Mouse (Mus musculus) CH12.LX (cell line): Measurements from ENCODE around the gene Atp6v1fnb.
A peak's percentile ranks its signal among the peaks of the same experiment; 100 is the strongest.

ENCODE experiments used
- BHLHE40 ChIP-seq: IDR thresholded peaks from 2 replicates; pipeline ENCODE4 v1.6.1; 2011; ENCODE audit warnings: mild to moderate bottlenecking, low read depth, low read length, improper control_type of control experiment
- EP300 ChIP-seq: IDR thresholded peaks from 2 replicates; pipeline ENCODE4 v1.6.1; 2011; ENCODE audit warnings: low read length, improper control_type of control experiment
- ETS1 ChIP-seq: conservative IDR thresholded peaks from 2 replicates; pipeline ENCODE4 v1.6.1; 2012; ENCODE audit warnings: low read depth, mild to moderate bottlenecking, inconsistent platforms, low read length, improper control_type of control experiment, moderate library complexity
- MEF2A ChIP-seq: IDR thresholded peaks from 2 replicates; pipeline ENCODE4 v1.6.1; 2014; ENCODE audit warnings: low read depth, mild to moderate bottlenecking, inconsistent platforms, low read length, improper control_type of control experiment, borderline replicate concordance

GRCm38 (mm10) chr6:29436461-29436934 is 34.7 kb upstream of the Atp6v1fnb start:
- TF ChIP-seq ETS1 (peak; percentile 15; the same call in 1 of the 2 replicates), MEF2A (no peak), EP300 (no peak), BHLHE40 (no peak)
